Mouse (Mus musculus) myocyte (in vitro differentiated cells): ENCODE measurements around the gene Ltf. TPM values are rescaled to one million over a fixed set of nuclear protein-coding genes. Genes with fewer than 3 reads are reported as not detected.

Experiments used
- H3K27me3 ChIP-seq: one replicate; pipeline ENCODE4 v1.6.1; 2011; ENCODE audit not compliant: control insufficient read depth, insufficient read depth, insufficient read length
- H3K36me3 ChIP-seq: one replicate; pipeline ENCODE4 v1.6.1; 2011; ENCODE audit not compliant: control insufficient read depth, insufficient read depth
- H3K4me2 ChIP-seq: one replicate; pipeline ENCODE4 v1.6.1; 2011; ENCODE audit warnings: low read depth, control low read depth
- H3K4me3 ChIP-seq: one replicate; pipeline ENCODE4 v1.5.1; 2011; ENCODE audit warnings: mild to moderate bottlenecking, control low read depth, moderate library complexity
- H3K79me2 ChIP-seq: one replicate; pipeline ENCODE4 v1.6.1; 2011; ENCODE audit not compliant: control insufficient read depth, insufficient read depth
- H3ac ChIP-seq: one replicate; pipeline ENCODE4 v1.6.1; 2011; ENCODE audit not compliant: control insufficient read depth, insufficient read length
- CEBPB ChIP-seq: IDR thresholded peaks from 2 replicates; pipeline ENCODE4 v1.6.1; 2011; ENCODE audit warnings: mild to moderate bottlenecking, moderate library complexity; ENCODE audit not compliant: poor library complexity, insufficient read depth, severe bottlenecking
- E2F4 ChIP-seq: IDR thresholded peaks from one replicate; pipeline ENCODE4 v1.6.1; 2011; ENCODE audit warnings: mild to moderate bottlenecking, control low read depth, moderate library complexity; ENCODE audit not compliant: insufficient read depth
- MAX ChIP-seq: IDR thresholded peaks from one replicate; pipeline ENCODE4 v1.6.1; 2011; ENCODE audit warnings: low read depth, mild to moderate bottlenecking, control low read depth
- MYOD1 ChIP-seq, 3 experiments: IDR thresholded peaks; one replicate each; pipeline ENCODE4 v1.6.1; 2011; ENCODE audit warnings: control low read depth in 2 of 3, low read depth in 2 of 3, mild to moderate bottlenecking in 2 of 3, moderate library complexity in 1 of 3; ENCODE audit not compliant: insufficient read length in 2 of 3, control insufficient read depth in 1 of 3
- MYOG ChIP-seq, 3 experiments: IDR thresholded peaks; one replicate each; pipeline ENCODE4 v1.6.1; 2011; ENCODE audit warnings: control low read depth in 2 of 3, low read depth in 2 of 3, mild to moderate bottlenecking in 2 of 3; ENCODE audit not compliant: insufficient read length in 2 of 3, control insufficient read depth in 1 of 3, insufficient read depth in 1 of 3
- POLR2A ChIP-seq: IDR thresholded peaks from one replicate; pipeline ENCODE4 v1.6.1; 2011; ENCODE audit warnings: low read depth, mild to moderate bottlenecking, control low read depth, moderate library complexity; ENCODE audit not compliant: insufficient read length
- POLR2AphosphoS2 ChIP-seq: IDR thresholded peaks from one replicate; pipeline ENCODE4 v1.6.1; 2011; ENCODE audit warnings: low read depth, control low read depth; ENCODE audit not compliant: insufficient read length
- REST ChIP-seq: IDR thresholded peaks from one replicate; pipeline ENCODE4 v1.6.1; 2011; ENCODE audit warnings: mild to moderate bottlenecking, control low read depth, moderate library complexity; ENCODE audit not compliant: insufficient read depth, insufficient read length
- SRF ChIP-seq: IDR thresholded peaks from one replicate; pipeline ENCODE4 v1.6.1; 2011; ENCODE audit warnings: low read depth; ENCODE audit not compliant: control insufficient read depth, insufficient read length
- TCF12 ChIP-seq: IDR thresholded peaks from one replicate; pipeline ENCODE4 v1.6.1; 2011; ENCODE audit warnings: mild to moderate bottlenecking, control low read depth; ENCODE audit not compliant: poor library complexity, insufficient read depth, severe bottlenecking
- TCF3 ChIP-seq: IDR thresholded peaks from one replicate; pipeline ENCODE4 v1.6.1; 2011; ENCODE audit warnings: low read depth, control low read depth; ENCODE audit not compliant: insufficient read length
- USF1 ChIP-seq: IDR thresholded peaks from one replicate; pipeline ENCODE4 v1.6.1; 2011; ENCODE audit warnings: low read depth, mild to moderate bottlenecking, control low read depth, moderate library complexity
- polyA plus RNA-seq: library from polyadenylated mRNA; unstranded; fragments of >200 nt; fragmentation: generic; extraction: Trizol; gene quantifications from one replicate; pipeline ENCODE4 v1.2.1, GENCODE M21; 2012; ENCODE audit warnings: missing spikeins

The Ltf gene
- polyA plus RNA-seq, 1 experiment = not detected

GRCm38 (mm10) chr9:110985951-110986350 lies 33.1 kb upstream of the Ltf start:
- Histone ChIP-seq H3K4me2 (no peak overlapping the region), H3K79me2 (no peaks in the 10 kb centered on the region), H3K4me3 (no peak overlapping the region), H3ac (no peak overlapping the region), H3K27me3 (no peaks in the 10 kb centered on the region), H3K36me3 (no peaks in the 10 kb centered on the region)
- no peak for TF ChIP-seq CEBPB
- TF ChIP-seq MYOD1 (IDR thresholded peaks at IDR 0.05; ENCODE audit: control insufficient read depth in 1 of 3, insufficient read length in 2 of 3, low read depth in 2 of 3) = no peak
- no peak for TF ChIP-seq E2F4
- TF ChIP-seq TCF12 = no peak
- no peak for TF ChIP-seq TCF3
- no peak for TF ChIP-seq MYOG (IDR thresholded peaks at IDR 0.05; ENCODE audit: control insufficient read depth in 1 of 3, insufficient read depth in 1 of 3, insufficient read length in 2 of 3, low read depth in 2 of 3)
- TF ChIP-seq USF1 = no peak
- TF ChIP-seq REST = no peak
- no peak for TF ChIP-seq POLR2A
- TF ChIP-seq MAX = no peak
- TF ChIP-seq SRF = no peak
- TF ChIP-seq POLR2AphosphoS2 = no peak

DNA sequence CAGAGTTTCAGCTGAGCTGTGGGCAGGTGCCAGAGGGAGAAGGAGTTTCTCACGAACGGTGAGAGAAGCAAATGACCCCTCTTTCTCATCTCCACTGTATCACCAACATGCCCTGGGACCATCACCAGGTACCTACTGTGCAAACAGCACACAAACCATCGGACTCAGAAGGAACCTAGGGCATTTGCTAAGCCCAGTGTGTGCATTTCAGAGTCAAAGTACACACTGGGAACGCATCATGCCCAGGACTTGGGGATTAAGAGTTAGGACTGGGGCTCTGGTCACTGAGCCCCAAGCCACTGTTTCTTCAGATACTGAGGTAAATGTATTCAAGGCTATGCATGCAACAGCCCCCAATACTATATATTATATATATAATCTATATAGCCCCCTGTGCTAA lies 31.7 kb upstream of the Ltf start:
- Histone ChIP-seq H3K36me3 (no peaks in the 10 kb centered on the region), H3K79me2 (no peaks in the 10 kb centered on the region), H3ac (no peak overlapping the region), H3K4me2 (no peak overlapping the region), H3K4me3 (no peak overlapping the region), H3K27me3 (peaks cover 7% of the 10 kb centered on the region)
- TF ChIP-seq REST (no peak), SRF (no peak), E2F4 (no peak), MAX (no peak), POLR2AphosphoS2 (no peak), POLR2A (no peak), MYOG (IDR thresholded peaks at IDR 0.05; ENCODE audit: control insufficient read depth in 1 of 3, insufficient read depth in 1 of 3, insufficient read length in 2 of 3, low read depth in 2 of 3) (no peak), CEBPB (no peak), TCF3 (no peak), TCF12 (no peak), MYOD1 (IDR thresholded peaks at IDR 0.05; ENCODE audit: control insufficient read depth in 1 of 3, insufficient read length in 2 of 3, low read depth in 2 of 3) (no peak), USF1 (no peak)

DNA sequence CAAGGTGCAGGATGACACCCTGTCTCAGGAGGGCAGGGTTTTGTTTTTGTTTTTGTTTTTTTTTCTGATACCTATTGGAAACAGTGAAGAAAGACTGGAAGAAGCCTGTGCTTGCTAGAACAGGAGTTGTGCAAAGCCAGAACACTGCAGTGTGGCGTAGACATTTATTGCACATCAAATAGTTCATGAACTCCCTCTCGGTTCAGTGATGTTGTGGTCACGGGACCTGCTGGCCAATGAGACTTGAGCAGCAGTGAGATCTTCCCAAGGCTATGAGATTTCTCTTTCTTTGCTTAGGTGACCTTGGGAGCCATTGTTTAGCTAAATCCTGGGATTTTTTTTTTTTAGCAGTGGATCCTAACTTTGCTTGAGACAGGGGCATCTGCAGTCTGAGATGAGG lies 31.0 kb upstream of the Ltf start:
- H3ac ChIP-seq = no peak overlapping the region
- H3K4me3 ChIP-seq = no peak overlapping the region
- H3K36me3 ChIP-seq = no peaks in the 10 kb centered on the region
- no peak overlapping the region for H3K4me2 ChIP-seq
- no peaks in the 10 kb centered on the region for H3K79me2 ChIP-seq
- H3K27me3 ChIP-seq = peaks cover 8% of the 10 kb centered on the region
- TF ChIP-seq POLR2AphosphoS2 (no peak), TCF12 (no peak), POLR2A (no peak), MAX (no peak), REST (no peak), MYOD1 (IDR thresholded peaks at IDR 0.05; ENCODE audit: control insufficient read depth in 1 of 3, insufficient read length in 2 of 3, low read depth in 2 of 3) (no peak), CEBPB (no peak), USF1 (no peak), SRF (no peak), TCF3 (no peak), E2F4 (no peak), MYOG (IDR thresholded peaks at IDR 0.05; ENCODE audit: control insufficient read depth in 1 of 3, insufficient read depth in 1 of 3, insufficient read length in 2 of 3, low read depth in 2 of 3) (no peak)

- H3K4me3 ChIP-seq = no peak overlapping the region
- H3K4me2 ChIP-seq = no peak overlapping the region
- no peak overlapping the region for H3ac ChIP-seq
- no peak for TF ChIP-seq USF1
- H3K27me3 ChIP-seq = peaks cover 8% of the 10 kb centered on the region
- no peaks in the 10 kb centered on the region for H3K79me2 ChIP-seq
- no peaks in the 10 kb centered on the region for H3K36me3 ChIP-seq
These were observed 29.9 kb upstream of the Ltf start for GRCm38 (mm10) chr9:110989141-110989540.

DNA sequence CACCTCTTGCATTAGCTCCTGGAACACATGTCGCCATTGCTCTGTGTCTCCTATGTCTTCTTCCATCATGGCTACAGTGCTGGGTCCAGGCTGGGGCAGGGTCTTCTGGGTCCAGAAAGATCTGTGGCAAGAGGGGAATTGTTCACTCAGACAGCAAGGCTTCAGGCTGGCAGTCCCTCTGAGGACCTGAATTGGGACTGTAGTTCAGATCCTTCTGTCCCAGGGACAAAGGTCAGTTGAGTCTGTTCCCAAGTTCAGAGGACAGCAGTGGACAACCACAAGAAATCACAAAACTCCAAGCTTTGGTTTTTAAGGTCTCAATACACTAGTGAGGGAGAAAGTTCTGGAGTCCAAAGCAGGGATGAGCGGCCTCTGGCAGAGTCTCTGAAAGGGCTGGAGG lies 29.5 kb upstream of the Ltf start:
- H3K36me3 ChIP-seq = no peaks in the 10 kb centered on the region

More for the DNA sequence above, 29.5 kb upstream of the Ltf start:
- Histone ChIP-seq H3K4me2 (no peak overlapping the region), H3K4me3 (no peak overlapping the region), H3ac (no peak overlapping the region), H3K27me3 (peaks cover 8% of the 10 kb centered on the region), H3K79me2 (no peaks in the 10 kb centered on the region)
- no peak for TF ChIP-seq MAX
- no peak for TF ChIP-seq CEBPB
- no peak for TF ChIP-seq MYOG (IDR thresholded peaks at IDR 0.05; ENCODE audit: control insufficient read depth in 1 of 3, insufficient read depth in 1 of 3, insufficient read length in 2 of 3, low read depth in 2 of 3)
- no peak for TF ChIP-seq USF1
